Mouse (Mus musculus) mouse embryonic stem cell (cell line): Measurements from ENCODE around the gene Apoc4.
"Not testable (repeated sequence)": the region's sequence is repeated elsewhere in the genome, so short reads cannot be mapped to it uniquely, and the experiment has no call there.

ENCODE experiments used
- in situ Hi-C, 2 experiments: fragments of 300-500 bp; cut with MboI; formaldehyde crosslinking; loops; 1 replicate in 1 of 2; 3 replicates in 1 of 2; pipeline ENCODE4 v1.14.3; 2019 to 2020; ENCODE audit warnings: low sequenced_read_pairs in 2 of 2, low pct_unique_long_range_greater_than_20kb in 1 of 2, mixed read lengths in 1 of 2; ENCODE audit not compliant: unreplicated experiment in 1 of 2

The Apoc4 gene

DNA sequence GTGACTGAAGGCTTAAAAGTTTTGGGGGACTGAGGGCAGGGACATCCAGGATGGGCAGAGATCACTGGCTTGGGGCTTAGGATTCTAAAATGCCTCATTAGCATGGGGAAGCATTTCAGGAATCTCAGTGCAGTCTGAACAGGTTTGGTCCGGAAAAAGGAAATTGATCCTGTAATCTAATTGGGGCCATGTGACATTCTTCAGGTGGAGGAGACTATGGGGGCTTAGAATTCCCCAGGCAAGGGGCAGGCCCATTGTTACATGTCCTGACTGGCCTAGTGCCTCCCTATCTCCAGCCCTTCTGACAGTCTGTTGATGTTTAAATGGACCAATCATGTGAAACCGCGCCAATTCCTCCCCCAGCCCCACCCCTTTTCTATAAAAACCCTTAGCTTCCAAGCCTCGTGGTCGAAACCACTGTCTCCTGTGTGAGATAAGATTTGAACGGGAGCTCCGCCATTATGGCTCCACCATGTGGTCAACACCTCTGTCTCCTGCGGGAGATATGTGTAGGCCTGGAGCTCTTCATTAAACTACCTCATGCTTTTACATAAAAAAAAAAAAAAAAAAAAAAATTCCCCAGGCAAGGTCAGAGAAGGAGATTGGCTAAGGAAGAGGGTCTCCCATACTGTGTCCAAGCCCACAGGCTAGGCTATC lies 5.8 kb upstream of the Apoc4 start:
- in situ Hi-C loops = not testable (repeated sequence)

DNA sequence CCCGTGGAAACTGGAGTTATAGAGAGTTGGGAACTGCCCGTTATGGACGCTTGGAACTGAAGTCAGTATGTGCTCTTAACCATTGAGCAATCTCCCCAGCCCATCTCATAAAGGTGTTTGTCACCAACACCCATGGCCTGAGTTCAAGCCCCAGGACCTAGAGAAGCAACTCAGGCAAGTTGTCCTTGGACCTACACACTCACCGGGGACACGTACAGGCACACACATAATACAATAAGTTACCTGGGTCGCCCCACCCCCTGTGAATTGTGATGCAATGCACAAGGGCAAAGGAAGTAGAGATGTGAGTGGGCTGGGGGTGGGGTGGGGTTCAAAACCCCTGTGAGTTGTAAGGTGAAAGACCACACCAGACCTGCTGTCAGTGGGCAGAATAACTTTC lies 5.2 kb upstream of the Apoc4 start:
- in situ Hi-C loops = no loop called here

DNA sequence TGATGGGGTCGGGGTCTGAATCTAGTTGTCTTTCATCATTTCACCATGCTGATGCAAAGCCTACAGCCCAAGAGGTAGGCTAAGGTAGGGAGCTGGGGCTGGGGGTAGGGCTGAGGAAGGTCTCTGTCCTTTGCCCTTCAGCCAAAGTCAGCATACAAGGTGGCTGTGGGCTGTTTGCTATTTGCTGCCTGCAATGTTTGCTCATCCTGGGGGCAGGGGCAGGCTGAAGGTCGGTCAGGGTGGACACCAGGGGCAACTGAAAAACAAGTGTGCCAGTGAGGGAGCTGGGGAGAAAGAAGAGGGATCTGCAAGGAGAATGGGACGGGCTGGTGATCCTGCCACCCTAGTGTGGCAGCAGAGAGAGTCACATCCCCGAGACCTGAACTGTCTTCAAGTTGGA lies 4.1 kb upstream of the Apoc4 start:
- in situ Hi-C loops = no loop called here

DNA sequence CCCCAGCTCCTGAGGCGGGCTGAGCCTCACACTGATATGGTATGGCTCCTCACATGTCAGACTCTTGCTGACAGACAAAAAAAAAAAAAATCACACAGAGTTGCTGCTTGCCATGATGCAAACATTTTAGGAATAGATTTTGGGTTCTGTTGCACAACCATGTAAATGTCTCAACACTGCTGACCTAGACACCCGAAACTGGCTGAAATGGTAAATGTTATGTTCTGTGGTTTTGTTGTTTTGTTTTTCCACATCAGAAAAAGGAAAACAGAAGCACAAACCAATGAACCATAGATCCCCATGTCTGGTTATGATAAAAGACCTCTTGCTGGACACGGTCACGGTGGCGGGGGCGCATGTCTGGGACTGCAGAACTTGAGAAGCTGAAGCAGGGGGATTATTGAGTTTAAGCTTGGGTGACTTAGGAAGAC lies 2.5 kb upstream of the Apoc4 start:
- in situ Hi-C loops = no loop called here

DNA sequence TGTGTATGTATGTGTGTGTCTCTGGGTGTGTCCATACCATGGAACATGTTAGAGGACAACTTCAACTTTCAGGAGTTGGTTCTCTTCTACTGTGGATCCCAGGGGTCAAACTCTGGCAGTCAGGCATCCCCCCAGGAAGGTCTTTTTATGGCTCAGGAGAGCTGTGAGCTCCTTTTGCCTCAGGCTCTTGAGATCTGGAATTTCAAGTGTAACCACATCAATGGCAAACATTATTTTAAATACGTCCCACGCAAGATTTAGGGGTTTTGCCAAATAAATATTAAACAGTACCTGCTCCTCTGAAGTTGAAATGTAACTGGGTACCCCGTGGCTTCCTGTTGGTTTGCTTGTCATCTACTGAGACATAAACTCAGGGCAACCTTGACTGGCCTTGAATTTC lies 1.7 kb upstream of the Apoc4 start:
- in situ Hi-C loops = no loop called here

DNA sequence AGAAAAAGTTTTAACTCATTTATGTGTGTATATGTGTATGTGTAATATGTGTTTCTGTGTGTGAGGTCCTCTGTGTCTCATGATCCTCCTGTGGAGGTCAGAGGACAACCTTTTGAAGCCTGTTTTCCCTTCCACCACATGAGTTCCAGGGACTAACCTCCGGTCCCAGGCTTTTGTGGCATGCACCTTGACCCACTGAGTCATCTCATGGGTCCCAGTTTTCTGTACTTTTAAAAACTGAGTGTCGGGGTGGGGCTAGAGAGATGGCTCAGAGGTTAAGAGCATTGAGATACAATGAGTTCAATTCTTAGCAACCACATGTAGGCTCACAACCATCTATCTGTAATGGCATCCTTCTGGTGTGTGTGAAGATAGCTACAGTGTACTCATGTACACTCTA lies 577 bp downstream of the Apoc4 start:
- in situ Hi-C loops = no loop called here

DNA sequence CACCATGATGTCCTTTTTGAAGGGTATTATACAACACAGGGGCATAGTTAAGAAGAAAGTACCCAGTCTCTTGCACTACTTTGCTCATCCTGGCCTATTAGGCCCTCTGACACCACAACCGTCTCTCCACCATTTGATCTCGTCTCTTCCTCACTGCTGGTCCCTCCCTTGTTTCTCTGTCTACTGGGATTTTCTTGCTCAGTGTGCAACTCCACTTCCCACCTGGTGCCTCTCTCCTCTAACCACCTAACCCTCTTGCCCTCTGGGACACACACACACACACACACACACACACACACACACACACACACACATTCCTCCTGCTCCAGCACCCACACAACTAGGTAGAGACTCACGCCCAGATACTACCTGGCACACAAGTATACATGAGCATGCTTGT lies 2.4 kb downstream of the Apoc4 start:
- in situ Hi-C loops = no loop called here

DNA sequence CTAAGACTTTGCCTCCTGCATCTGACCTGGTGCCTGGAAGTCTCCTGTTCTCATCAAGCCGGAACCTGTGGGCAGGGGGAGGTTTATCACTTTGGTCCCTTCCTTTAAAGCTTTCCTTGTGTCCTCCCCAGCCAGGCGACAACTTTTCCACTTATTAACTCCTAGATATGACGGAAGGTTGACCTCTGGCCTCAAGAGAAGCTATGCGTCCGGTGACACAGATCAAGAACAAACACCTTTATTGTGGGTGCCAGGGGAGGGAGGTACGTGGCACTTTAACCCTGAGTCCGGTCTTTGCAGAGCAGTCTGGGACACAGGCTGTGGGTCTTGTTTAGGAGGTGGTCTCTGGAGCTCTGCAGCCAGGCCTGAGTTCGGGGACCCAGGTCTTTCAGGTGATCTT lies 3.4 kb downstream of the Apoc4 start, which contains the start of gene Apoc2:
Gene Apoc2 (minus strand): TSS at position 70 of the 400 bp plus-strand sequence.
- in situ Hi-C loops = no loop called here

DNA sequence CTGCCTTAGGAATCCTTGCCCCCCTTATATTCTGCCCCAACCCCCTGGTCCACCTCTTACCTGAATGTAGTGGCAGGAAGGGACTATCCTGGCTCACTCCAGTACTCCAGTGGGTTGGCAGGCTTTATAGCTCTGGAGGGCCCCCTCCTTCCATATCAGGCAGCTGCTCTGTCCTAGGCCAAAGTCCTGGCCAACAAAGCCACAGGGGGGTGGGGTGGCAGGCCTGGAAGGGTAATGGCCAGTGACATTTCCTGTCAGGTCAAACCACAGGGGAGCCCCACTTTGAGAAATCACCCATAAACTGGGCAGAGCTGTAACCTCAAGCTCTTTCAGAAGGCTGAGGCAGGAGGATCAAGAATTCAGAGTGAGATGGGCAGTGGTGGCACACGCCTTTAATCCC lies 4.6 kb downstream of the Apoc4 start:
- in situ Hi-C loops = no loop called here

DNA sequence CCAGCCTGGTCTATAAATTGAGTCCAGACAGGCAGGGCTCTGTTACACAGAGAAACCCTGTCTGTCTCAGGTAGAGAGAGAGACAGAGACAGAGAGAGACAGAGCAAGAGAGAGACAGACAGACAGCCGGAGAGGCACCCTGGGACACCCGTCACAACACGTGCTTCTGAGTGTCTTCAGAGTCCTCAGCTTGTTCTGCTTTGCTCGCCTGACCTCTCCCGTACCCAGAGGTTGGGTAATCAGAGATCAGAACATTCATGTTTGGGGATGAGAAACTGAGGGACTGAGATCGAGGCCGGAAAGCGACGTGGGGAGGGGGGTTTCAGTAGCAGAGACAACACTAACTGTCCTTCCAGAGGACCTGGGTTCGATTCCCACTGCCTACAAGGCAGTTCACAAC lies 5.5 kb downstream of the Apoc4 start:
- in situ Hi-C loops = no loop called here

DNA sequence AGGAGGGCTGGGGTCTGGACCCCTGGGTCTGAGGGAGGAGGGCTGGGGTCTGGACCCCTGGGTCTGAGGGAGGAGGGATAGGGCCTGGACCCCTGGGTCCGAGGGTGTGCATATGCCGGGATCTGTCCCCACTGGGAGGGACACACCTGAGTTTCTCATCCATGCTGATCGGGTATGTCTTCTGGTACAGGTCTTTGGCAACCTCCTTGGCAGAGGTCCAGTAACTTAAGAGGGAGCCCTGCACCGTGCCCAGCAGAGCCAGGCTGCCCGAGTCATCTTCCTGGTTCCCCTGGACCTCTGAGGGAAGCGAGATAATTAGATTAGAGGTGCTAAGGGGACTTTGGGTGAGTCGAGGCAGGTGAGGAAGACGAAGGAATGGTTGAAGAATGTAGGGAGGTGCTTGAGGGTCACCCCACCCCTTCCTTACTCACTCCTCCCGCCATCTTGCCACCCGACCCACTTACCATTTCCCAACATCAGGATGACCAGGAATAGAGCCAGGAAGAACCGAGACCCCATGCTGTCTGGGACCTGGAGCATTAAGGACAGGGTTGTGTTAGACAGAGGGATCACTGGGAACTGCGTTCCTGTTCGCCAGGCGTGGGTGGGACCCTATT lies 8.1 kb downstream of the Apoc4 start:
- in situ Hi-C loops = no loop called here

DNA sequence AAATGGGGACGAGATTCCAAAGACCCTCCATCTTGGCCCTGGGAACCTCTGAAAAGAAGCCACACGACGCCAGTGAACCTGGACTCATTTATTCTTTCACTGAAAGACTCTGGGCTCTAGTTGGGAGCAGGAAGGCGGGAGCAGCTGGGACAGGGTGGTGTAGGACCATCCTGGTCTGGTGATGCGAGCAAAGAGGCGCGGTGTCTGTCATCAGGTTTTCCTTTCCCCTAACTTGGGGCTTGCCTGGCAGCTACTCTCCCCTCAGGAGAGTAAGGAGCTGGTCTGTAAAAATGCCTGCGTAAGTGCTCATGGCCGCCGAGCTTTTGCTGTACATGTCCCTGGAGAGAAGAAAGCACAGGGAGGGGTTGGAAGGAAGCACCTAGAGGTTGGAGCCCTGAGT lies 9.8 kb downstream of the Apoc4 start:
- in situ Hi-C loops = no loop called here

DNA sequence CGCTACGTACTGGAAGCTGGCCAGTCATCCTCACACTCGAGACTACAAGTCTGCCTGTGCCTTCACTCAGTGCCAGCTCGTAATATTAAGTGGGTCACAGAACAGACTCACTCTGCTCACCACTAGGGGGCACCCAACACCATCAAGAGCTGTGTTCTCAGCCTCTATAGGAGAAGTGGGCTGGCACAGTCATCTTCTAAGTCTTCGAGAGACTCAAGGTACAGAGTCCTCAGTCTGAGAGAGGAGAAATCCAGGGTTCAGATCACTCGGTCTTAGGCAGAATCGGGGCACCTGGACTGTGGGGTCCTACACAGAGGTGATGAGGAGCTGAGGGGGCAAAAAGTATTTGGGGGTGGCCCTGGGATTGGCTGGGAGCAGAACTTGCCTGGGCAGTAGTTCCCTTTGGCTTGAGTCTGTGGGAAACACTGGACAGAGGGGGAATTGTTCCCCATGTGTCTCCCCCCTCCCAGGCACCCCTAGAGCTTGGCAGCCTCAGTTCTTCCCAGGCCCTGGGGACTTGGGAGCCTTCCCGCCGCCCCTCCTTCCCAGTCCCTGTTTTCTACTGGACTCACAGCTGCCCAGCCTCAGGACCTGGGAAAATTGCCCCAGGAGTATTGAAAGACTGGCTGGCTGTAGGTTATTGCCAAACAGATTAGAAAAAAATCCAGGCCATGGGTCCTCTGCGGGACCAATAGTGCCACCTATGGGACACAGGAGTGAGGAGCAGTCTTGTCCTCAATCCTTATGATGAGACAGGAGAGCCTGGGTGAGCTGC lies 12.1 kb downstream of the Apoc4 start:
- in situ Hi-C loops = loop anchor here (5.0 kb wide), 1 partner anchor 43 kb away; no protein-coding TSS in a partner anchor

DNA sequence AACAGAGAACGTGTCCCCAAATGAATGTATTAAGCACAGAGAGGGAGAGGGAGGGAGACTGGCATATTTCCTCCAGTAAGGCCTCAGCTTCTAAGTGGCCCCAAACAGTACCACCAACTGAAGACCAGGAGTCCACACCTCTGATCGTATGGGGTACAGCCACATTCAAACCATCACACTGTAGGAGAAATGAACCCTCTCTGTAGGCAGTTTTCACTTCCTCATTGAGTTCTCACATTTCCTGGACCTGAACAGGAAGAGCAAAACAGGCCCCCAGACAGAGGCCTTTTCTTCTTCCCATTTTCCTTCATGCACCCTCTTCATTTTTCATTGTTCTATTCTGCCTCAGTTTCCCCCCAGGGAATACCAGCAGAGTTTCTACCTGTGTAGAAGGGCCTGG lies 13.8 kb downstream of the Apoc4 start:
- in situ Hi-C loops = loop anchor here (5.0 kb wide), 1 partner anchor 45 kb away; no protein-coding TSS in a partner anchor

DNA sequence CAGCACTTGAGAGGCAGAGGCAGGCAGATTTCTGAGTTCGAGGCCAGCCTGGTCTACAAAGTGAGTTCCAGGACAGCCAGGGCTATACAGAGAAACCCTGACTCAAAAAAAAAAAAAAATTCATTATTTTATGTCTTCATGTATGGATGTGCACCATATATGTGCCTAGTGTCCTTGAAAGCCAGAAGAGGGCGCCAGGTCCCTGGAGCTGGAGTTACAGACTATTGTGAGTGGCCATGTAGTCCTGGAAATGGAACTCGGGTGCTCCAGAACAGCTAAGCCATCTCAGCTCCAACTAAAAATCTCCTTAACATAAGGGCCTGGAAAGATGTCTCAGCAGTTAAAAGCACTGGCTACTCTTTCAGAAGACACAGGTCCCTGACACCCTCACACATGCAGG lies 14.5 kb downstream of the Apoc4 start:
- in situ Hi-C loops = loop anchor here (5.0 kb wide), 1 partner anchor 46 kb away; no protein-coding TSS in a partner anchor

DNA sequence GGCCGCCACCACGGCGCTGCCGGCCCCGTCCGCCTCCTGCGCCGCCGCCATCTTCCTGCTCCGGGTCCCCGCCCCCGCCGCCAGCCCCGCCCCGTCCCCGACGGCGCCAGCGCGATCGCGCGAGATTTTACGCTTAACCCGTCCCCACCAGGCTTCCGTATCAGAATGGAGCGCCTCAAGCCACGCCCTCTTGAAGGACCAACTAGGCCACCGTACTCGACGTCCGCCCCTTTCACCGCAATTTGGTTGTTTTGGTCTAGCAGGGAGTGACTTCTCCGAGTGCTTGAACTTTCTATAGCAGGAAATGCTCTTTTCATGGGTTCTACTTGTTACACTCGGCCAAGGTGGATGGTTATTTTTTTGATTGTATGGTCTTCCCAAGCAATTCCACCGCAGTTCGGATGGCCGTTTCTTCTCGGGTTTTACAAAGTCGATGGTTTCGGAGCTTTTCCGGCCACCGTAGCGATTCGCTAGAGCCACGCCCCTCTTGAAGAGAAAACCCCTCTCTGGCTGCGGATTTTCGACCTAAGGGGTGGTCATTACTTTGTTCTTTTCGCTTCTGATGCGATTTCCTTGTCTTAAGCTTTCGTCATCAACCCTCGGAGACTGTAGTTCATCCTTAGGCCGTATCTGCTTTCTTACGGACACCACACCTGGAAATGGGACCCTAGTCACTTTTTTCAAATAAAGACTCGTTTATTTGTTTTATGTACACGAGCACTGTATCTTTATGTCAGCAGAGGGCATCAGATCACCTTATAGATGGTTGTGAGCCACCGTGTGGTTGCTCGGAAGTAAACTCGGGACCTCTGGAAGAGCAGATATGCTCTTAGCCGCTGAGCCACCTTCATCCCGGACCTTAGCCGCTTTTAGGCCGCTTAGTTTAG lies 16.1 kb downstream of the Apoc4 start, which contains the start of gene Clptm1:
Gene Clptm1 (minus strand): TSS at position 79 of the 887 bp plus-strand sequence.
- in situ Hi-C loops = loop anchor here (5.0 kb wide), 1 partner anchor 47 kb away; no protein-coding TSS in a partner anchor

DNA sequence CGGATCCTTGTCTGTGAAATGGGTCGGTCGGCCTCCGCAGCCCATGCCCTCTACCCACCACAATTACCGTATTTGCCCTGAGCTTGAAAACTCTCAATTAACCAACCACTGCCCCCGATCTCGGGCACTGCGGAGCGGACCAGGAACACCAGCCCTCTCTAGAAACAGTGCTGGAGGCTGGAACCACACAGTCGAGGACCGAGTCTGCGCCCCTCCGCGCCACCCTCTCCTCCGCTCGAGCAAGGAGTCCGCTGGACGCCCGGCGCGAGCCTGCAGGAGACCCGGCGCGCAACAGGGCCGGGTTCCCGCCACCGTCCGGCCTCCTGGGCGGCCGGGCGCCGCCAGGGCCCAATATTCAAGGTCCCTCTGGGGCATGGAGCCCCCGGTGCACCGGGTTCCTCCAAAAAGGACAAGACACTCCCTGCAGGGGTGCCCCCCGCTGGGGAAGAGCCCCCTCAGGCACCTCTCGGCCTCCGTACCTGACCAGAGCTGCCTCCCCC lies 16.8 kb downstream of the Apoc4 start:
- in situ Hi-C loops = no loop called here

DNA sequence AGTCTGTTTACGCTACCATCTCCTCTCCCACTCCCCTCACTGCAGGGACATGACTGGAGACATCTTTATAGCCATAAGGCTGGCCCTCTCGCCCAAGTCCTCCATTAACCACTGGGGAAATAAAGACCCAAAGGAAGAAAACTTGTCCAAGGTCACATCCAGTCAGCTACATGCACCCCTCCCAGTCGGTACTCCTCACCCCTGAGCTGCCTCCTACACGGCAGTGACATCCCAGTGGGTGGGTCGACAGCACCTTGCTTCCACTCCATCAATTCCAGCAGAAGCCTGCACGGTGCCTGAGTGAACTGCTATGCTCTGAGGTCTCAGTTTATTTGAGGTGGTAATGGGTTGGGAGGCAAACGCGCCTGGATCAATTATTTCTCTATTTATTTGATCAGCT lies 17.3 kb downstream of the Apoc4 start:
- in situ Hi-C loops = no loop called here
